Mouse (Mus musculus): ENCODE results near the gene Gm16253.

GRCm38 (mm10) chr3:96602704-96603084 lies 25.9 kb downstream of the Gm16253 start:
- TF ChIP-seq CTCF (IDR thresholded peaks at IDR 0.05) (no peak), EP300 (IDR thresholded peaks at IDR 0.05) (no peak)

Data from lung, postnatal 0 days (tissue).